Mouse (Mus musculus) T-helper 1 cell (primary cell): Measurements from ENCODE around the gene Pcdh15.

Source experiments
- in situ Hi-C: fragments of 300-600 bp; cut with MboI, MseI; formaldehyde crosslinking; loops from one replicate; pipeline ENCODE4 v1.15.1; 2025; ENCODE audit warnings: high pct_unique_total_duplicates

Gene Pcdh15

DNA sequence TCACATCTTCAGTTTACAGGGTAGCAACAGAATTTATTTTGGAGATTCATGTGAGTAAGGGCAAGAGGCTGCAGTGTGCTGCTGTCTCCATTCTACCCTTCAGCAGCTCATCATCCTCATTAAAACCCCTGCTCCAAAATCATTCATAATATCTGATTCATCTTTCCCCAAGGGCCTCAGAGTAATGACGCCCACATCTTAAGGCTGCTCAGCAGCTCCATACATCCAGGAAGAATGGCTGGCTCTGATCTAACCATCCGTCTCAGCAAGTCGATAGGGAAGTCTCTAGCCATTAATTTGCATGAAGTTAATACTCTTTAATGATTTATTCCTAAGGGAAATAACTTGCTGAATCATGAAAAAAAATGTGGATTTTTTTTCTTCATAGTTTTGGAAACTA is 839.8 kb downstream of the Pcdh15 start:
- in situ Hi-C loops: no loop called here

DNA sequence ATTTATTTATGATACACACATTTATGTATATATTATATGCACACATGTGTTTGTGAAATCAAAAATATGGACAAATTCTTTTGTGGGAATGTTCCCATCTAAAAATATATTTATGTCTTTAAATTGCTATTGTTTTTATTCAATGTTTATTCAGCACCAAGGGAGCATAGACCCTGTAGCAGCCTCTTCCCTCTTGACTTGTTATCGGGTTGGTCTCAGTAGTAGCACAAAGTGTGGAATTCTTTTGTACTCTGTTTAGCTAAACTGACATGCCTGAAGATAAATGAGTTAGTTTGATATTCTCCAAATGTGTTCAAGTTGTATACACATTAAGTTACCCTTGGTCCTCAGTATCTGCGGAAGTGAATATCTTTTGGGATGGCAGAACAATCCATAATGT is 848.7 kb downstream of the Pcdh15 start:
- in situ Hi-C loops: no loop called here

DNA sequence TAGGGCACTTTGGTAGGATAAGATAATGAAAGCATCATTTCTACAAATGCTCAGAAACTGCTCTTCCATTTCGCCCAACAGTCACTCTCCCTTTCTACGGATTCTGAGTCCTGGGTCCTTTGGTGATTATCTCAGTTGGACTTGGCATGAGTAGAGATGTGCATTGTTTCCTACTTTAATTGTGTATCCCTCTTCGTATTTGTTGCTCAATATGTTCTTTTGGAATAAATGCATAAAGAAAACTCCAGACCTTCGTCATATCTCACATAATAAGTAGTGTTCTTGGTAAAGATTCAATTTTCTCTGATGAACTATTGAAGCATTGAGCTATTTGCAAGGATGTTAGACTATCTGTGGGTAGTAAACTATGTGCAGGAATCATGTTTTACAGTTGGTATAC is 854.2 kb downstream of the Pcdh15 start:
- in situ Hi-C loops: no loop called here

DNA sequence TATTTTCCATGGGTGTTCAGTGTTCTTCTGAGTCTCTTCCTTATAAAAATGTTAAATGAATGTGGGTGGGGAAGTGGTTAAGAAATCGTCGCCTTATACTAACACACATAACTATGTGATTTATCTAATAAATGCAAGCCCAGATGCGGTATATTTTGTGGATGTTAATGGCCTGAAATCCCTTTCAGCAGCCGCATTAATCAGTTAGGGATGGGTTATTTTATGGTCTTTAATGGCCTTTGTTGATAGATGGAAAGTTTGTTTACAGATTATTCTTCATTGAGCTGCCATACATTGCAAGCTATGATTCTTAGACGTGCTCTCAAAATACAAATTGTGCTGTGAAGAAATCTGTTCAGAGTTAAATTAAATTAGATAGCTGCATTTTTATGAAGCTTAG is 884.9 kb downstream of the Pcdh15 start:
- in situ Hi-C loops: no loop called here

DNA sequence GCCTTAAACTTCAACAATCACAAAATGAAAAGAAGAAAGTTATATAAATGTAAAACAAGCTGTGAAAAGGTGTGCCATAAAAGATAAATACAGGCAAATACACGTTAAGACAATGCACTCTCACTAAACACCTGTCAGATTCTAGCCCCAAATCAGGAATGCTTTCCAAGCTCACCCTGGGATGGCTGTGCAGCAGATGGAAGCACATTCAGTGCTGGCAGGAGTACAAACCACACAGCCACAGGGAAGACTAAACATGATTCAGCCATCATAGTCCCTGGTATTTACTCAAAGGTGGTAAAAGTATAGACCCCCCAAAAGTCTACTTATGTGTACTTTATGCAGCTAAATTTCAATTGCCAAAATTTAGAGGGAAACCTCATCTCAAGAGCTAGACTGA is 909.7 kb downstream of the Pcdh15 start:
- in situ Hi-C loops: no loop called here

DNA sequence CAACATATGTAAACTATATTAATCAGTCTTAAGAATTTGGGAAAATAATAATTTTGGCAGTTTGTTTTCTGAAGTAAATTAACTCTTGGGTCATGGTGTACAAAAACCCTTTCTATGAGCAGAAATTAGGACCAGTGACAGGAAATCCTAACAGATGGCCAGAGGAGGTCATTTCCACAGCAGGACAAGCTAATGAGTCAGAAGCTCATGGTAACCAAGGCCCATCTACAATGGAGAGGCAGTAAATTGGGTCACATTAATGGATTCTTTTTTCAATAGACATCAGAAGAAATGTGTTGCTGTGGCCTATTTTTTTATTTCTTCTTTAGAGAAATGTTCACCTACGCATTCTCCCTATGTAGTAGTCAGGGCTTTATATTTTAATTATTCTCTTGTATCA is 923.9 kb downstream of the Pcdh15 start:
- in situ Hi-C loops: no loop called here

DNA sequence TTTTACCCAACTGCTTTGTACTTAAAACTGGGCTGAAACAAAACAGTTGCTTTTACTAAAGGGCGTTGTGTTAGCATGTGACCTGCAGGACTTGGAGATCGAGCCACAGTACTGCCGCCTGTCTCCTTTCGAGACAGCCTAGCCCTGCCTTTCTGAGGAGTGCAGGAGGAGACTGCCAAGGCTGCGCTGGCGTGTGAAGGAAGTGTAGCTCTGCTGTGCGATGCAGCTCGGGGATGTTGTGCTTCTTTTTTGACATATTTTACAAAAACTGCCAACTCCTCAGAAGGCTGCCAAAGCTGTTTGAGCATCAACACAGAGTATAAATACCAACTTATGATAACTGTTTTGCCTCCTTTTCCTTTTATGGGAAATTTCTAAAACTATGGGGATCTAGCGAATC is 953.9 kb downstream of the Pcdh15 start:
- in situ Hi-C loops: no loop called here

DNA sequence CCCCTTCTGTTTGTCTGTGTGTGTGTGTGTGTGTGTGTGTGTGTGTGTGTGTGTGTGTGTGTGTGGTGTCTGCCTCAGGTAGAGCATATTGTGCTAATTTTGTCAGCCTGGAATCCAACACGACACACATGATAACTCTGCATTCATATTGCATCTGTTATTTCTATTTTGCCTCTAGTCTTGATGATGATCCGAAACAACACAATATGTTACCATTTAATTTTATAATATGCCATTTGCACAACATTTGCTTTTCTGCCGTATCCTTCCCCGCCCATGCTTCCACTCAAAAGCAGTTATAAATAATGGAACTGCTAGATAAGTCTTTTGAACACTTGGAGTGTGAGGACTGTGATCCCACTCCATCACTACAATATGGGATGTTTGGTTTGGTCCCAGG is 987.5 kb downstream of the Pcdh15 start:
- in situ Hi-C loops: no loop called here

DNA sequence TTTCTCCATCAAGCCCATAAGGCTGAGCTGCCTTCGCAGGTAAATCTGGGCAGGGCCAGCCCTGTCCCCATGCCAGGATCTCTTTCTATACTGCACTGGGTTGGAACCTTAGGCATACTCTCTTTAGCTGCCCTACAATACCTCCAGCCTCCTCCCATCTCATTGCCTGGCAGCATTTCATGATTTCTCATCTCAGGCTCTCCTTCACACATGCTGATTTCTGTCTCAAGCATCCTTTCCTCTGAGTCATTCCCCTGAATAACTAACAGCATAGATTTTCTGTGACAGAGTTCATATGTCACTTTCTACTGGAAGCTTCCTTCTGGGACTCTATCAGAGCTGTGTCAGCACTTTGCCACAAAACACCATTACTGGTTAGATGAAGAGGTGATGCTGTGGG is 999.2 kb downstream of the Pcdh15 start:
- in situ Hi-C loops: no loop called here

DNA sequence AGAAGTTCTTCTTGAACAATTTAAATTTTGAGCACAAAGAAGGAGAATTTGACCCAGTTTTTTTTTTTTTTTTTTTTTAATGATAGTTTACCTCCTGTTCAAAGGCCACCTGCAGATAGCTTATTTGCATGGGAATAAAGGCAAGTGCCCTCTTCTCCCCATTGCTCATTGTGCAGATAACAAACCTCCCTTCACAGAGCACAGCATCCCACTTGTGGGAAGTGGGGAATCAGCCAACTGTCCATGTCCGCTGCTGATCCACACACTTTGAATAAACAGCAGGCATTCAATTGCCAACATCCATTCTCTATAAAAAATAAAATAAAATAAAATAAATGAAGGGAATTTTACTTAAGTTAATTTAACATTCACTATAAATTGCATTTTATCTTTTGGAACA is 1015.0 kb downstream of the Pcdh15 start:
- in situ Hi-C loops: no loop called here

DNA sequence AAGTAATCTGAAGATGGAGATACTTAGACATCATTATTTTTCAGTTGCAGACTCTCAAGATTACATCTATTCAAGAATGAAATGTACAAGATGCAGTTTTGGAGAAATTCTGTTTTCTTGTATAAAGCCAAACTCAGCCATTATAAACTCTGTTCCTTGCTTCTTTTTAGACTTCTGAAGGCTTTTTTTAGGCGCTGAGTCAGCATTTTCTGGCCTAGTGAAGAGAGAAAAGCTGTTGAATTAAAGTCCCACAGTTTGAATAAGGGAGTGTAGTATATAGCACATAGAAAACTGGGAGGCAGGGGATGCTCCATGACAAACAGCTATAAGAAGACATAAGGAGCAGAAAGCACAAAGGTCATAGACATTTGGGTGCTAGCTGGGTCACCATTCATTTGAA is 1017.7 kb downstream of the Pcdh15 start:
- in situ Hi-C loops: no loop called here

DNA sequence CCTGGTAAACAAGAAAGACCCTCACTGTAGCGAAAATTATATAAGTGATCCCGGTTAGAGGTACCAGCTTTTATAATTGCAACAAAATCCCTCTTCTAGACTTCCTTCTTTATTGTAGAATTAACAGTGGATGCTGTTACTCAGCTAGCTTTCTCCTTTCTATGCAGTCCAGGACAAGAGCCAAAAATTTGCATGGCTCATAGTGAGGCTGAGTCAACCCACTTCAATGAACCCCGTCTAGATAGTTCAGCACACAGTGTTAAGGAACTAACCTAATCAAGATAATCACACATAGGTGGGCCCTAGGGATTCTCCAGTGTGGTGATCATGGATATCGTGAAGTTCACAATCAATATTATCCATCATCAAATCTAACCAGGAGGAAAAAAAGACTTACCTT is 1024.3 kb downstream of the Pcdh15 start:
- in situ Hi-C loops: no loop called here

DNA sequence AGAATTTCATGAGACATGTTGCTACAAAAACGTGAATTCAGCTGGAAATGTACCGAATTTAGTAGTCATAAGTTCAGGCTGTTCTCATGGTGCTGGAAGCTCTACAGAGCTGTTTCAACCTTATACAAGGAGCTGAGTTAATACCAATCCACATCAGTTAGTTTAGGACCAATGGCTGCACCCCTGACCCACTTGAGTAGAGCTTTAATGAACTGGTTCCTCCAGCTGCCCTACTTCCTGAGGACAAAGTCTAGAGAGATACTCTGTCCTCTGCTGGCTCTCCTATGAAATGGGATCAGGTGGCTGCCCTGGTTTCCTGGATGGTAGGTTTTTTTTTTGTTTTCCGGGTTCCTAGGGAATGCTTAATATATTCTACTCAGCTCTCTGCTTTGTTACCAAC is 1030.0 kb downstream of the Pcdh15 start:
- in situ Hi-C loops: no loop called here

DNA sequence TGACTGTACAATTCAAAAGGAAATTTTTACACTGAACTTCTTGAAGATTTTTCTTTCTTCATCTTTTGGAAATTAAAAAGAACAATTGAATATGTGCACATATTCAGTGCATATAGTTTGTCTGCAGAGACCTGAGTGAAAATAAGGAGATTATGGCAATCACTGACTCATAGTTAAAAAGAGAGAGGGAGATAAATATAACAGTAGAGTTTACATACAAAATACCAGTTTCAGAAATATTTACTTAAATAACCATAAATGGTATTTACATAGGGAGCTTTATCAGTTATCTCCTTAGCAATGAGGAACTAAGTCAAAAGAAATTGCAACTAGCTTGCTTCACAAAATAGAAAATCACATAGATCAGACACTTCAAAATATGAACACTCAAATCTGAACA is 1030.5 kb downstream of the Pcdh15 start:
- in situ Hi-C loops: no loop called here

DNA sequence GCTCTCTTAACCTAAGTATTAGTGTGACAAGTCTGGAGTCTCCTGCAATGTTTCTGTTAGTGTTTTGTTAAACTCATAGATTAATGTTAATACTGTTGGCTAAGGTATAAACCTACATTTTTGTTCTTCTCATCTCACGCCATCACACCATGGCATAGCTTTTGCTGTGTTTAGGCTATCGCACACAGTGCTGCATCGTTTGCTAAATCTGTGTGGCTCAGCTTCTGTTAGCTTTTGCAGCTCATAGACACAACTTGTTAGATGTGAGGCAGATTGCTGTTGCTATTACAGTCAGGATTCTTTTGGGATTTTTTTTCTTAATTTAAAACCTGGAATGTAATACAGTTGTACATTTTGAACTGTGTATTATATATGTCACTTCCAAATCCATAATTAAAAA is 1031.7 kb downstream of the Pcdh15 start:
- in situ Hi-C loops: no loop called here

DNA sequence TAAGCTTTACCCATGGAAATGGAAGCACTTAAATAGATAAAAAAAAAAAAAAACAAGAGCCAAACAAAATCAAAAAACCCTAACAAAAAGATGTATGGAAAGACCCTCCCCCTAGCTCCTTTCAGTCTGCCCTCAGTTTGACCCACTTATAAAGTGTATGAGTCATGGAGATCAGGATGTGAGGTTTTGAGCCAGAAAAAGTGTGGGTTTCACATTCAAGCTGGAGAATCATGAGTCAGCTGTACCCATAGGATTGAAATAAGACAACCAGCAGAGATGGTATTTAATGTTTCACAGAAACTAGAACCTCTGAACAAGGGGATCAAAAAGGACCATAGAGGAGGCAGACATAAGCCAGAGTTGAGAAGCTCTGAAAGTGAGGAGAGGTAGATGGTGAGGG is 1048.8 kb downstream of the Pcdh15 start:
- in situ Hi-C loops: no loop called here

DNA sequence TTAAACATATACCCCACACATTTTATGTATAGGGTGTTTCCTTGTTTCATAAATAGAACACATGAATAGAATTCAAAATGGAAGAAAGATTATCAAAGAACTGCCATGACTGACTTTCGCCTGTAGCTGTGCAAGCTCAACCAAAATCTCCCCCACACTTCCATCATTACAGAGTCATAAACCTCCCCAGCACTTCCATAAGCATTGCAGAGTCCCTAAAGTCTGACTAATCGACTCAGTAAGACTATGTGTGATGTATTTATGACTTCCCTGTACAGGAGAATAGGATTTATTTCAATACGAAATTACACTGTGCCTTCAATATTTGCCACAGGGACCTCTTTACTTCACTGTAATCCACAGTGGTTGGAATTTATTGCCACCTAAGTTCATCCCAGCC is 1082.8 kb downstream of the Pcdh15 start:
- in situ Hi-C loops: no loop called here

DNA sequence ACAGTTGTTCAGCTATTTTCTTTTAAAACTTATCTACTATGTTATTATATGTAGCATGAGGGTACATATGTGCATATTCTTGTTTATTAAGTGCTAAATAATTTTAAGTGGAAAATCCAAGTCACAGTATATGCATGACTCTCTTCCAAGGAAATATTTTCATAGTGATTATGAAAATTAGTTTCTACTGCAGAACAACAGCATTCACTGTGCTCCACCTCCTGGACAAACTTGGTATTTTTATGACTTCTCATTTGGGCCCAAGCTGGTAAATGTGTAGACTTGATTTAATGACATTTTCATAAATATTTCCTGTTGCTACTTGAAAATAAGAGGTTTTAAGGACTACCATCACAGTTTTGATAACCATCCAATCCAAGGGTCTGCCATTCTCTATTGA is 1104.5 kb downstream of the Pcdh15 start:
- in situ Hi-C loops: no loop called here

DNA sequence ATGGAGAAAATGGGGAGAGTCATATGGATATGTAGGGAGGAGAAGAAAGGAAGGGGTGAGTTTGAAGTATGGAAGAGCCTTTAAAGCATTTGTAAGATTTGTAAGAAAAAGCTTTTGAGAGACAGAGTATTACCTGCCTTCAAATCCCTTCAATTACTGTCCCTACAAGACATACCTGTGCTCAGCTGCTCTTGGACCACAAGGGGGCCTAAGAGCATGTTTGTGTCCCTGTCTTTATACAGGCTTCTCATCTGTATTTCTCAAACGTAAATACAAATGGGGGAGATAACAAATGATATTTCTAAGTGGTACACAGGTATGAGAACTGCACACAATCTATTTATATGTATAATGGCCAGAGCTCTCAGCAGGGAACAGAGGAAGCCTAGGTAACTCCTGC is 1118.1 kb downstream of the Pcdh15 start:
- in situ Hi-C loops: no loop called here

DNA sequence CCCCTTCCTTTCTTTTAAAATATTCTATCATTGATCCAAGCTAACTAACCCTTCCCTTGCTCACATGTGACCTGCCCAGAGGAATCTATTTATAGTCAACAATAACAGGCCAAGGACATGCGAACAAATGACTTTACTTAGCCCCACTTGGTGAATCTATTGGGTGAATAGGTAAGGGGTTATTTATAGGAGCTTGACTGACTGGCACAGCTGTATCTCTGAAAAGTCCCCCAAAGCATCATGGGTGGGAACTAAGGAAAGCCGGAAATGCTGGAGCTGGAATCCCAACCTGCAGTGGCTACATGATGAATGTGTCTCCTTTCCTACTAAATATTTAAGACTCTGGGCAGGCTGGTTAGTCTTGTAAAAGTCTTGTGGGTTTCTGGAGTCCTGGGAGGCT is 1121.3 kb downstream of the Pcdh15 start:
- in situ Hi-C loops: no loop called here

DNA sequence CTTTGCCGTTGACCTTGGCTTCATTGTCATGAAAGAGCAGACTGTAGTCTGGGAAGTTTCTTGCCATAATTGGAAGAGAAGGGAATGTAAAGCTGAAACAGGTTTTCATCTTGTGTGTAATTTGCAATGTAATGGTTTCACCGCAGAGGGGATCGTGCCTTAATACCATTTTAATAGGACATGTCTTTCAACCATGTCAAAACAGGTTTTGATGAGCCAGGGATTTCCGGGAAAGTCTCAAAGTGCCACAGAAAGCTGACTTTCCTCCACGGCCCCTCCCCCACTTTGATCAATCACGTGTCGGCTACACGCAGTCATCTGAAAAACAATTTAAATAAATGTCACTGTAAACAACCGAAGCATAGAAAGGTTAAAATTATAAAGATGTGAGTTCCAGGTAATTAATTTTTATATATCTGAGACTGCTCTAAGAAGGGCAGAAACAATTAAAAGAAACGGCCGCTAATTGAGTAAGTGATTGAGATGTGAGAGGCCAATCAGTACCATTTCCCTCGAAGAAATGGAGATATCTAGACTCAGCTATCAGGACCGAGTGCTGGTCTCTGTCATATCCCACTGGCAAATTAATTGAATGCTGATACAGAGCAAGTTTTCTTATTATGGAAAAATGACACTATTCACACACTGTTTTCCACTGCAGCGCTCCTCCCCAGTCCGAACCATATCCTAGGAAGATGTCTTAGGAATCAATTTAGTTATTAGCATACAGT is 1158.7 kb downstream of the Pcdh15 start:
- in situ Hi-C loops: no loop called here

DNA sequence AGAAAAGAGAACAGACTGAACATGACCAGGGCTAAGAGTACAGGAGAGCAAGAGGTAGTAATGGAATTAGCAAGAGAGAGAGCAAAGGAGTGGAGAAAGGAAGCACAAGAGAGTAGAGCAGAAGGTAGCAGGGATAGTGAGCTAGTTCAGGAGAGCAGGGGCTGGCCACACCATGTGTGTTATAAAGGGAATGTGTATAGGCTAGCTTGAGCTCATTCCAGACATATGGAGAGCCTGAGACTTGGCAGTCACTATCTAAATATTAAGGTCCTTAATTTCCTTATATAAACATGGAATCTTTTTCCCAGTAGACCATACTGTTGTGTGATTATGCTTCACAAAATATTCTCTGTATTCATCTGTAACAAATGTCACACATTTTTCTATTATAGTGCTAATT is 1159.5 kb downstream of the Pcdh15 start:
- in situ Hi-C loops: no loop called here

DNA sequence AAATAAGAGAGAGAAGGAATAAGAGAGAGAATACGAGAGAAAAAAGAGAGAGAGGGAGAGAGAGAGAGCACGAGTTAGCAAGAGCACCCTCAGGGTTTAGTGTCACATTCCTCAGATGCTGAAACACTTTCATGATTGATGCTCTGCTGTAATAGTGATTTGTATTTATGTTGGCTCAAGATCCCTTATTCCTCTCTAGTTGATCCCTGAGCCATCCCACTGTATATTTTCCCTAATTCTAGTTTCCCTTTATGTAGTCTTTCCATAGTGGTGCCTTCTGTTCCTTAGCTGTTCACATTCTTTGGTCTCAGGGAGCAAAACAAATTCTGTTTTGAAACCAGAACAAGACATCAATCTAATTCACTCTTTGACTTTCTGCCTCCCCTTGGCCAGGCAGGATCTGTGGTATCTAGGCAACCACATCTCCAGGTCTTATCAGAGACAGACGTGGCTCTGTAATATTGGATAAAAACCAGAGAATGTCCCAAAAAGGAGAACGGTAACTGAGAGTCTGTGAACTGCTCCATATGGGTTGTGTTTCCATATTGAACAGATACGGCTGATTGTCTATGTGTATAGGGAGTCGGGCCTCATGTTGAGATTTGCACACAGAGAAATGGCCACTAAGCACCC is 1170.6 kb downstream of the Pcdh15 start:
- in situ Hi-C loops: no loop called here

DNA sequence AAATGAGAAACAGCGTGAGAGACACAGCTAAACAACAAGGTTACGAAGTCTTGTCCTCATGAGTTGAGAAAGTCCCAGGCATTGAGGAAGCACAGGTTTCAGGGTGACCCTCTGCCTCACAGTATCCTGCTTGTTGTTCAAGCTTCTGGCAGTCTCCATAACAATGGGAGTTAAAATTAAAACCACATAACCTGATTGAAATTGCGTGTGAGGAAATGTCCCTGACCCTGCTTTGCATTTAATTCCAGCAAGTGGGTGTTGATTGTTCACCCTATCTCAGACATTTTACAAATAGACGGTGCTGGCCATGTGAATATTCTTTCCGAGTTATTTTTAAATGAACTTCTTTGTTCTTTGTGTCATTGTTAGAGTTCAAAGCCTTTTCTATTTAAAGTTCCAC is 1171.8 kb downstream of the Pcdh15 start:
- in situ Hi-C loops: no loop called here
